Mouse (Mus musculus) forebrain, postnatal 0 days (tissue): Measurements from ENCODE around the gene Focad. TPM values are rescaled to one million over a fixed set of nuclear protein-coding genes. Genes with fewer than 3 reads are reported as not detected.
A peak's percentile ranks its signal among the peaks of the same experiment; 100 is the strongest.

Experiments
- ATAC-seq: fragments of 200-750 bp; cut with Nextera tagmentation; 2 replicates; pipeline ENCODE4 v1.8.0; 2017; ENCODE audit warnings: mild to moderate bottlenecking, moderate library complexity
- DNase-seq: peaks from one replicate; pipeline ENCODE4 v3.0.0-alpha.2; 2015
- H3K27ac ChIP-seq: fragments of 300-500 bp; sonication (generic); 2 replicates; pipeline ENCODE4 v1.5.1; 2014; ENCODE audit warnings: low read depth, mild to moderate bottlenecking, antibody characterized with exemption, low read length, moderate library complexity, mixed read lengths
- H3K27me3 ChIP-seq: fragments of 300-500 bp; sonication (generic); 2 replicates; pipeline ENCODE4 v1.6.1; 2014; ENCODE audit warnings: mild to moderate bottlenecking, low read length, mixed read lengths; ENCODE audit not compliant: insufficient read depth
- H3K36me3 ChIP-seq: fragments of 300-500 bp; sonication (generic); 2 replicates; pipeline ENCODE4 v1.6.1; 2014; ENCODE audit warnings: mild to moderate bottlenecking, moderate library complexity; ENCODE audit not compliant: insufficient read depth
- H3K4me1 ChIP-seq: fragments of 300-500 bp; sonication (generic); 2 replicates; pipeline ENCODE4 v1.6.1; 2014; ENCODE audit warnings: antibody characterized with exemption; ENCODE audit not compliant: insufficient read depth
- H3K4me2 ChIP-seq: fragments of 300-500 bp; sonication (generic); 2 replicates; pipeline ENCODE4 v1.6.1; 2014; ENCODE audit warnings: low read depth, mild to moderate bottlenecking, moderate library complexity
- H3K4me3 ChIP-seq: fragments of 300-500 bp; sonication (generic); 2 replicates; pipeline ENCODE4 v1.5.1; 2014; ENCODE audit warnings: low read depth, low read length, mixed read lengths
- H3K9ac ChIP-seq: fragments of 300-500 bp; sonication (generic); 2 replicates; pipeline ENCODE4 v1.6.1; 2014; ENCODE audit warnings: mild to moderate bottlenecking
- H3K9me3 ChIP-seq: fragments of 300-500 bp; sonication (generic); 2 replicates; pipeline ENCODE4 v1.6.1; 2016; ENCODE audit warnings: low read length
- CTCF ChIP-seq: sonication (generic); IDR thresholded peaks from 2 replicates; pipeline ENCODE4 v1.5.1; 2016; ENCODE audit warnings: antibody characterized with exemption, control low read depth, low read depth
- WGBS: fragments of 180-500 bp; shearing (Covaris S2); extraction: QIAGEN DNeasy Blood & Tissue Kit; methylation state at CpG from one replicate; pipeline ENCODE4 v1.1.7; 2014; 5-methylcytosine and 5-hydroxymethylcytosine counted together
- polyA plus RNA-seq: library from polyadenylated mRNA; unstranded; fragments of >200 nt; fragmentation: Nextera tagmentation; extraction: Ambion mirVana; gene quantifications from 2 replicates; pipeline ENCODE4 v1.2.1, GENCODE M21; 2015
- total RNA-seq: library from RNA; depleted of rRNA; stranded (reverse); fragments of >200 nt; gene quantifications from 2 replicates; pipeline ENCODE4 v1.2.3, GENCODE M21; 2014

The Focad gene
- total and polyA plus RNA-seq, 2 experiments from 2014 or later, result 8.9 to 37.6 TPM

DNA sequence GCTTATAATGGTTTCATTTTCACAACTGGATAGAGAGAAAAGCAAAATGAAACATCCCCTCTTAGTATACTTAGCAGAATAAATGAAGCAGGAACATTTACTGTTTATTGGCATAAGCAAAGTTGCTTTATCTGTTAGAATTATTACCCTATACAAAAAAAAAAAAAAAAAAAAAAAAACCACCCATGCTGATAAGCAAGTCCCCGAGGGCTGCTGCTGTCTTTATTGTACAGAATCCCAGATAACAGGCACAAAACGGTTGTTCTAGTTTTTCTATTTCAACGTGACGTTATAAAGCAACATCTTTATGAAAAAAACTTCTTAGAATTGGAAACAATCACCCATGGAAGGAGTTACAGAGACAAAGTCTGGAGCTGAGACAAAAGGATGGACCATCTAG is 12.0 kb upstream of the Focad start:
- TF ChIP-seq CTCF, result no peak
- H3K4me3 ChIP-seq, result no peak overlapping the region
- ATAC-seq (no peak), DNase-seq (no peak)
- no peak overlapping the region for H3K4me2 ChIP-seq
- no peaks in the 10 kb centered on the region for H3K36me3 ChIP-seq
- 86% methylated on average over 4 of the region's 4 CpGs for WGBS
- no peak overlapping the region for H3K27ac ChIP-seq
- H3K9me3 ChIP-seq, result no peaks in the 10 kb centered on the region
- H3K27me3 ChIP-seq, result no peaks in the 10 kb centered on the region
- H3K9ac ChIP-seq, result no peak overlapping the region
- no peaks in the 10 kb centered on the region for H3K4me1 ChIP-seq

DNA sequence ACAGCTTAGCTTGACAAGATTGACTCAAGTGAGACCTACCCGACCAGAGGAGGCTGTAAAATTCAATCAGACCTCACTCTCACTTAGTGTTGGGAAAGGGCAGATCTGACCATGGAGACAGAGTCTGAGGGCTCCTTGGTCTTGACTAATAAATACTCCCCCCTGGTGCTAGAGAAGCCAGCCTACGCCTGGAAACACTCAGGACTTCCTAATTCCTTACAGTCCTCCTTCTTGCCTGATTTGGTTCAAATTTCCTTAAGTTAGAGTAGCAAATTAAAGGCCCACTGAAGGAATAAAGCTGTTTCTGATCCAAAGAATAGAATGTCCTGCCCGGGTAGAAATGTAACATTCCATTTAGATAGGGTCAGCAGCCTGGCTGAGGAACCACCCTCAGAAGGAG is 10.6 kb upstream of the Focad start:
- no peaks in the 10 kb centered on the region for H3K9me3 ChIP-seq
- no peaks in the 10 kb centered on the region for H3K27me3 ChIP-seq
- no peaks in the 10 kb centered on the region for H3K36me3 ChIP-seq
- ATAC-seq (no peak), DNase-seq (no peak)
- no peak overlapping the region for H3K27ac ChIP-seq
- TF ChIP-seq CTCF, result no peak
- 74% methylated on average over 3 of the region's 3 CpGs for WGBS
- no peaks in the 10 kb centered on the region for H3K4me1 ChIP-seq
- H3K4me2 ChIP-seq, result no peak overlapping the region
- no peak overlapping the region for H3K4me3 ChIP-seq
- no peak overlapping the region for H3K9ac ChIP-seq

DNA sequence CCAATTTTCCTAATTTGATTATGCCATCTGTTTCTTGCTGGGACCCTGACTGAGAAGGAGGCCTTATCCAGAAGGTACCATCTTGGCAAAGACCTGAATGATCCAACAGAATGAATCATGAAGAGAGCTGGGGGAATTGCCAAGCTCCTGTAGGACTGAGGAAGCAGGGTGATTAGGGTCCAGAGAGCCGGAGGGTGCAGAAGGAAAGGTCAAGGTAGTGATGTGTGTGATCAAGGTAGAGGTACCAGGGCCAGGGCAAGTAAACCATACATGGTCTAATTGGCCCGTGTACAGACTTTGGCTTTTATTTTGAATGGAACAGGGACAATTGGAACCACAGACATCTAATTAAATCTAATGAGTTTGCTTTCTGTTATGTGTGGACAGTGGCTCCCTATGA is 4.1 kb upstream of the Focad start:
- H3K4me2 ChIP-seq, result no peak overlapping the region
- no peak overlapping the region for H3K9ac ChIP-seq
- WGBS, result 45% methylated on average over 2 of the region's 2 CpGs
- peak; percentile 16 for DNase-seq
- no peak overlapping the region for H3K27ac ChIP-seq
- TF ChIP-seq CTCF, result no peak
- no peaks in the 10 kb centered on the region for H3K36me3 ChIP-seq
- H3K9me3 ChIP-seq, result no peaks in the 10 kb centered on the region
- H3K4me3 ChIP-seq, result no peak overlapping the region
- H3K27me3 ChIP-seq, result no peaks in the 10 kb centered on the region
- ATAC-seq, result no peak
- H3K4me1 ChIP-seq, result 0 out of 2 replicates have a peak, but pooled peaks cover 5% of the 10 kb centered on the region

DNA sequence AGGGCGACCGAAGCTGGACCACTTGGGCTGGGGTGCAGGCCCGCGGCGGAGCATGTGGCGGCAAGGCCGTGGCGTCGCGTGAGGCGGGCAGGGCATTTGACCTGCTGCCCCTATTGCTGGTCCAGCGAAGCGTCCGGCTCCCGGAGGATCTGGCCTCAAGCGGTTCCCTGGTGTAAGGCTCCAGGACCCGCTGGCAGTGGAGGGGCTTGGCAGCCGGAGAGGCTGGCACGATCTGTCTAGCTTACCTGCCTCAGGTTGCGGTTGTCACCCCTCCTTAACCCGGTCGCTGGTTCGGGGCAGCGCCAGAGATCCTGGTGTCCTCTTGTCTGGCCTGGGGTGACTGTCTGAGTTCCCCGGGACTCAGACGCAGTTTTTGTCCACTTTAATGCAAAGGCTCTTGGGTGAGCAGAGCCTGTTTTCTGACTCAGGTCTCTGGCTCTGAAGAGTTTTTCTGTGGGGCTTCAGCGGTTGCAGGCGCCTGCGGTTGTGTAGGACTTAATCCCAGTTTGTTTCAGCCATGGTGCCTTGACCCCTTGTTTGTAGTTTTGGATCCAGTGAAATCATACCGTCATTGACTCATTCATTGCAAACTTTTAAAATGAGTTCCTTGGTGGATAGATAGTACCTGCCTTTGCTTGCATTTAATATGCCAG is 465 bp downstream of the Focad start:
- Histone ChIP-seq H3K36me3 (no peaks in the 10 kb centered on the region), H3K4me3 (peak overlapping the region; percentile 71), H3K27ac (peak overlapping the region; percentile 47; the same call in 1 of the 2 replicates), H3K4me2 (peak overlapping the region; percentile 85), H3K9ac (peak overlapping the region; percentile 71), H3K9me3 (no peaks in the 10 kb centered on the region), H3K27me3 (no peaks in the 10 kb centered on the region), H3K4me1 (0 out of 2 replicates have a peak, but pooled peaks cover 5% of the 10 kb centered on the region)
- DNase-seq, result peak; percentile 59
- no peak for TF ChIP-seq CTCF
- peak; percentile 42 for ATAC-seq
- WGBS, result under 1% methylated on average over 30 of the region's 30 CpGs

DNA sequence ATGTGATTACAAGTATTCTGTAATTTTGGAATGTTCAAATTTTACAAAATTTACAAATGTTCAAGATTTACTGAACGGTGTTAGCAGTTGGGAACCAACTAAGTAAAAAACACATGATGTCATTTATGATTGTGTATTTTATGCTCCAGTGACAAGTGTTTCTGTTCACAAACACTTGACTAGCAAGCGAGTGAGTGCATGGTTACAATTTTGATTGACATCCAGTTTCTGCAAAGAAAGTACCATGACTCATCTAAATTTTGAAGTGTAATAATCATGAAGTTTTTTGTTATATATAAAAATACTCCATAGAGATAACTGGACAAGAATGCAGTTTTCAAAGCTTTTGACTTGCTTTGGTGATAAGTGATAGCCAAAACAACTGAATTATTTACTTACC is 1.3 kb downstream of the Focad start:
- TF ChIP-seq CTCF, result no peak
- Histone ChIP-seq H3K36me3 (no peaks in the 10 kb centered on the region), H3K9me3 (no peaks in the 10 kb centered on the region), H3K9ac (no peak overlapping the region), H3K4me3 (no peak overlapping the region), H3K27me3 (no peaks in the 10 kb centered on the region), H3K27ac (no peak overlapping the region), H3K4me1 (0 out of 2 replicates have a peak, but pooled peaks cover 5% of the 10 kb centered on the region), H3K4me2 (no peak overlapping the region)
- DNase-seq, result no peak
- ATAC-seq, result no peak
- 52% methylated on average over 2 of the region's 2 CpGs for WGBS

DNA sequence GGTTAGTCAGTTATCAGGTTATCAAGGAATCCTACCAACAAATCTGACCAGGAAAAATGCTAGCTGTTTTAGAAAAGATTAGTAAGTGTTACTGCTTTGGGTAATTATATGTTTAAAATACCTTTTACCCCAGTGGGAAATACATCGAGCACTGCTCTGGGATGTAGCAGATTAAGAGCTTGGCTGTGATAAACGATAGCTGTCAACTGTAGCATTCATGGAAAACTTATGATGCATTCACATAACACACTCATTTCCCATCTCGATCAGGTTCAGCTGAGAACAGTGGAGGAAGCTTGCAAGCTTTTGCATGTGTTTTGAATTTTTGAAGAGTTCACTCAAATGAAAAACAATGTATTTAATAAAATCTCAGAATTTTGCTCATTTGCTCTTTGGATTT is 14.2 kb downstream of the Focad start:
- 62% methylated on average over 3 of the region's 3 CpGs for WGBS
- H3K4me2 ChIP-seq, result no peak overlapping the region
- H3K27ac ChIP-seq, result no peak overlapping the region
- peaks cover 5% of the 10 kb centered on the region; the same call in 1 of the 2 replicates for H3K4me1 ChIP-seq
- H3K36me3 ChIP-seq, result no peaks in the 10 kb centered on the region
- H3K9ac ChIP-seq, result no peak overlapping the region
- DNase-seq, result no peak
- TF ChIP-seq CTCF, result no peak
- no peak overlapping the region for H3K4me3 ChIP-seq
- H3K9me3 ChIP-seq, result no peaks in the 10 kb centered on the region
- ATAC-seq, result no peak
- no peaks in the 10 kb centered on the region for H3K27me3 ChIP-seq

DNA sequence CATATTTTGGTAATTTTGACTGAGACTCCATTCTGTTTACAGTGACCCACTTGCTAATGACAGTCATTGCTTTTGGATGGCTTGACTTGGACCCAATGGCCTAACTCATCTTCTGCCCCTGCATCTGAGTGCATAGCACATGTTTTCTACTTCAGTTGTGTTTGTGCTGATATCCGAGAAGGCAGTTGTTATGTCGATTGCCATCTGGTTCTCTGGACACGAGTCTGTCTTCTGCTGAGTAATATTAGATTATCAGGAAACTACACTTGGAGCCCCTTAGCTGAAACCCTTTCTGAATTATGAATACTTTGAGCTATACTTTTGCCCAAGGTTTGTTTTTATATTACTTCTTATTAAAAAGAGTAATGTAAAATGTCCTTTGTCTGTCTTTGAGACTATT is 22.9 kb downstream of the Focad start:
- Histone ChIP-seq H3K27me3 (no peaks in the 10 kb centered on the region), H3K9me3 (no peaks in the 10 kb centered on the region), H3K4me3 (no peak overlapping the region), H3K4me1 (no peaks in the 10 kb centered on the region), H3K4me2 (no peak overlapping the region), H3K9ac (no peak overlapping the region), H3K36me3 (no peaks in the 10 kb centered on the region), H3K27ac (no peak overlapping the region)
- no peak for DNase-seq
- no peak for ATAC-seq
- 69% methylated on average over 3 of the region's 3 CpGs for WGBS
- TF ChIP-seq CTCF, result no peak
